8 mouse cellular contexts compared by ENCODE assay signal in the genomic region with DNA sequence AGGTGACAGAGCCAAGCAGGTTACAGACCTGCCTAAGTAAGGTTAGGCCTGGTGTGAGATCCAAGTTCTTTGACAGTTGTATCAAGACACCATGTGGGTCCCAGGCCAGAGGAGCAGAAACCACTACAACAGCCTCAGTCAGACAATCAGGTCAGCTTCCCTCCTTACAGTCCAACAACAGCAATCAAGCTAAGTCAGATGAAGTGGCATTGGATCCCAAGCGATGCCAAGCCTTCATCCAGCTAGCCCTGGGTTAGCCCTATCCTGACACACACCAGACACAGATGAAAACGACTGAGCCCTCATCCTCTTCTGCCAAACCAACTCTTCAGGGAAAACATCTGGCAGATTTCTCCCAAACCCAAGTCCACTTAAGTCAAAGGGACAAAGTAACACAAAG. TPM values are rescaled to one million over a fixed set of nuclear protein-coding genes. Genes with fewer than 3 reads are reported as not detected.
DNase-seq lines count a peak whose midpoint lies in the region; ATAC-seq and TF ChIP-seq lines count a peak whose summit lies in the region.

No protein-coding gene starts in this region.

- DNase-seq in cerebellum, adult 9-10 months = peak; percentile 42
- no peak for DNase-seq in cerebellum, adult 18-20 months
- no peak for DNase-seq in spleen, adult 2 months (ENCODE audit: low read depth in 1 of 2, low spot score in 2 of 2)
- DNase-seq in spleen, adult 18-20 months = no peak
- no peak for DNase-seq in spleen, adult 12 weeks (ENCODE audit: low spot score)

- H3K4me1 ChIP-seq in spleen, adult 2 months (ENCODE audit: control insufficient read depth, insufficient read depth, insufficient read length) = peaks cover 40% of the 10 kb centered on the region; the same call in 1 of the 2 replicates
- H3K4me1 ChIP-seq in limb, embryonic 13.5 days = peaks cover 56% of the 10 kb centered on the region
- H3K4me1 ChIP-seq in stomach, embryonic 15.5 days = peaks cover 40% of the 10 kb centered on the region

- peak overlapping the region; percentile 97 for H3K27ac ChIP-seq in spleen, adult 2 months (ENCODE audit: insufficient read depth, low read length)
- peak overlapping the region; percentile 99 for H3K27ac ChIP-seq in limb, embryonic 13.5 days
- peak overlapping the region; percentile 97 for H3K27ac ChIP-seq in stomach, embryonic 15.5 days

- peak overlapping the region; percentile 45; the same call in 1 of the 2 replicates for H3K4me3 ChIP-seq in spleen, adult 2 months (ENCODE audit: extremely low read depth, insufficient read depth, insufficient read length)
- H3K4me3 ChIP-seq in limb, embryonic 13.5 days = peak overlapping the region; percentile 88
- peak overlapping the region; percentile 85 for H3K4me3 ChIP-seq in stomach, embryonic 15.5 days (replicated peaks)

- no peak for ATAC-seq in limb, embryonic 13.5 days (ENCODE audit: low FRiP score, low read depth)
- no peak for ATAC-seq in stomach, embryonic 15.5 days (ENCODE audit: insufficient read depth, low FRiP score, low read depth)
- ATAC-seq in activated CD4-positive, CD25-positive, alpha-beta regulatory T cell, adult 4 months = no peak

- TF ChIP-seq CTCF in spleen, adult 2 months (IDR thresholded peaks at IDR 0.05; ENCODE audit: extremely low read depth, insufficient read depth, insufficient read length, insufficient replicate concordance) = no peak

- H3K27me3 ChIP-seq in spleen, adult 2 months (ENCODE audit: control insufficient read depth, insufficient read depth, low read length) = no peaks in the 10 kb centered on the region
- H3K27me3 ChIP-seq in limb, embryonic 13.5 days = no peaks in the 10 kb centered on the region
- H3K27me3 ChIP-seq in stomach, embryonic 15.5 days (replicated peaks) = no peaks in the 10 kb centered on the region

- peak overlapping the region; percentile 99; the same call in 1 of the 2 replicates for H3K9ac ChIP-seq in limb, embryonic 13.5 days
- H3K9ac ChIP-seq in stomach, embryonic 15.5 days = no peak overlapping the region; the same call in 1 of the 2 replicates

- no peaks in the 10 kb centered on the region for H3K9me3 ChIP-seq in limb, embryonic 13.5 days
- no peaks in the 10 kb centered on the region for H3K9me3 ChIP-seq in stomach, embryonic 15.5 days

- H3K36me3 ChIP-seq in spleen, adult 2 months (ENCODE audit: control insufficient read depth, insufficient read depth, low read length) = no peaks in the 10 kb centered on the region
- H3K36me3 ChIP-seq in limb, embryonic 13.5 days = 0 out of 2 replicates have a peak, but pooled peaks cover 8% of the 10 kb centered on the region
- no peaks in the 10 kb centered on the region for H3K36me3 ChIP-seq in stomach, embryonic 15.5 days

- H3K4me2 ChIP-seq in limb, embryonic 13.5 days (replicated peaks) = peak overlapping the region; percentile 88
- peak overlapping the region; percentile 83 for H3K4me2 ChIP-seq in stomach, embryonic 15.5 days

- 33% methylated on average over 2 of the region's 2 CpGs for WGBS in spleen, adult 2 months
- 42% methylated on average over 2 of the region's 2 CpGs for WGBS in limb, embryonic 13.5 days
- WGBS in stomach, embryonic 15.5 days = 40% methylated on average over 2 of the region's 2 CpGs

- TF ChIP-seq POLR2A in spleen, adult 2 months (IDR thresholded peaks at IDR 0.05; ENCODE audit: low read depth, low read length) = no peak

RNA-seq across cellular contexts. Expression of a gene that starts 2.2 kb away (rescaled TPM):
- 40.4 and 50.6 TPM in 2 replicates for polyA plus RNA-seq in spleen, adult 2 months (2012; rRNA removed)
- polyA plus RNA-seq in limb, embryonic 13.5 days (2015; fragmentation: Nextera tagmentation; extraction: Ambion mirVana) = 8.6 and 8.7 TPM in 2 replicates
- 5.8 and 7.2 TPM in 2 replicates for polyA plus RNA-seq in stomach, embryonic 15.5 days (2015; fragmentation: Nextera tagmentation; extraction: Ambion mirVana)
- 1 to 10 TPM; 3.7 TPM for polyA plus RNA-seq in activated CD4-positive, CD25-positive, alpha-beta regulatory T cell, adult 4 months (2017; shearing (Covaris generic))

RNA-seq across cellular contexts. Expression of a gene that starts 16.1 kb away (rescaled TPM):
- polyA plus RNA-seq in spleen, adult 2 months (2012; rRNA removed) = 0.02 and 0.05 TPM in 2 replicates
- 0.04 and 0.08 TPM in 2 replicates for polyA plus RNA-seq in limb, embryonic 13.5 days (2015; fragmentation: Nextera tagmentation; extraction: Ambion mirVana)
- polyA plus RNA-seq in stomach, embryonic 15.5 days (2015; fragmentation: Nextera tagmentation; extraction: Ambion mirVana) = 0.04 and 0.10 TPM in 2 replicates
- under 1 TPM in 1 of 2 experiments, not detected in 1; 0.11 TPM for polyA plus RNA-seq in activated CD4-positive, CD25-positive, alpha-beta regulatory T cell, adult 4 months (2017; shearing (Covaris generic))

RNA-seq across cellular contexts. Expression of a gene that starts 52.7 kb away (rescaled TPM):
- polyA plus RNA-seq in spleen, adult 2 months (2012; rRNA removed) = 150 and 151 TPM in 2 replicates
- 232 and 245 TPM in 2 replicates for polyA plus RNA-seq in limb, embryonic 13.5 days (2015; fragmentation: Nextera tagmentation; extraction: Ambion mirVana)
- polyA plus RNA-seq in stomach, embryonic 15.5 days (2015; fragmentation: Nextera tagmentation; extraction: Ambion mirVana) = 175 and 176 TPM in 2 replicates
- polyA plus RNA-seq in activated CD4-positive, CD25-positive, alpha-beta regulatory T cell, adult 4 months (2017; shearing (Covaris generic)) = 100 to 1,000 TPM; 162 to 259 TPM
